Mouse (Mus musculus): ENCODE measurements at regions not wholly inside any gene's neighbourhood (a gene's known extent, or its start where the extent isn't known, plus 50 kb on each side); places are given as distances from the start of the nearest gene placed in this dataset.
A peak's percentile ranks its signal among the peaks of the same experiment; 100 is the strongest.
"Not testable (repeated sequence)": the region's sequence is repeated elsewhere in the genome, so short reads cannot be mapped to it uniquely, and the experiment has no call there.

DNA sequence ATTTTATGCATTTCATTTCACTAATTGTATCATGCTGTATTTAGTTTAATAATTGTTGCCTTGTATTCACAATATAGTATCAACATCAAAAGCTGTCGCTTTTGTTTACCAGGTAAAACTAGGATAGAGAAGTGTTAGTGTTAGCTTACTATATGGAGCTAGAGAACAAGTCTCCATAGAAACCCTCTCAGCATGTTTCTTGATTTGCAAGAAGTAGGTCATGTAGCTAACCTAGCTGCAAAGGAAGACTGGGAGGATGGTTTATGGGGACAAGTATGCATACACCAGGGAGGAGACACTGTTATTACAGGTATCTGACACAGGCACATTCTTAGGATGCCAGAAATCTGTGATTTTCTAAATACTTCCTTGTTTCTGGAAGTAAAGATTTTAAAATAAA lies 357.3 kb upstream of the Gnai1 start:
- intact Hi-C loops (cut with DNase I), result no loop called here
- DNase-seq (ENCODE audit: low spot score in 2 of 2), result peak in 1 of 2 experiments; percentile 18

DNA sequence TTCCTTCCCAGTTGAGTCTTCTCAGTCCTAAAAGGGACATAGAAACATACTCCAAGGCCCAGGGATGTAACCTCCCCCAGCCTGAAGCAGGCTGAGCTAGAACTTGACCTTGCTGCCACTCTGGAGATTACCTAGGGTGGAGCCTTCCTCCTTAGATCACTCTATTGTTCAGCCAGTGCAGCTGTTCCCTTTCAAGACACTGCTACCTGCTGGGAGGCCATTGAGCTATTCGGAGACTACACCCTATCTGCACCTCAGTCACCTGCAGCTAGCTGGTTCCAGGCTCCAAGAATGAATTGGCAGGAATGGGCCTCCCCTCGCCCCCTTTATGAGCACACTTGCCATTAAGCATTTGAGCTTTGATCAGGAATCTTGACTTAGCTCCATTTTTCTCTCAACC lies 328.3 kb upstream of the Gnai1 start:
- DNase-seq (ENCODE audit: low spot score in 2 of 2), result no peak
- intact Hi-C loops (cut with DNase I), result no loop called here

DNA sequence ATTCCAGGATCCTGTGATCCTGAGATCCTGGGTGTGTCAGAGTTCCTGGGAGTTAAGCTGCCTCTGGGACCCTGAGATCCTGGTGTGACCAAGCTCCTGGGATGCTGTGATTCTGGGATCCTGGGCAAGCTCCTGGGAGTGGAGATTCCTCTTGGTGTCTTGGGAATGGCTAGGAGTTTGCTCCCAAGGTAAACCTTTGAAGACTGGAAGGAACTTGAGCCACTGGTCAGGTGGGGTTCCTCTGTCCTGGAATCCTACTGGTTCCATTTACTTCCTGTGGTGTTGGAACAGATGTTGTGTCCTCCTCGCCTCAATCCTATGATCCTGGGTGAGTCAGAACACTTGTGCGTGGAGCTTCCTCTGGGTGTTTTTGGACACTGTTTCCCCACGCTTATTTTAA lies 327.2 kb upstream of the Gnai1 start:
- intact Hi-C loops (cut with DNase I), result no loop called here
- DNase-seq (ENCODE audit: low spot score in 2 of 2), result no peak

DNA sequence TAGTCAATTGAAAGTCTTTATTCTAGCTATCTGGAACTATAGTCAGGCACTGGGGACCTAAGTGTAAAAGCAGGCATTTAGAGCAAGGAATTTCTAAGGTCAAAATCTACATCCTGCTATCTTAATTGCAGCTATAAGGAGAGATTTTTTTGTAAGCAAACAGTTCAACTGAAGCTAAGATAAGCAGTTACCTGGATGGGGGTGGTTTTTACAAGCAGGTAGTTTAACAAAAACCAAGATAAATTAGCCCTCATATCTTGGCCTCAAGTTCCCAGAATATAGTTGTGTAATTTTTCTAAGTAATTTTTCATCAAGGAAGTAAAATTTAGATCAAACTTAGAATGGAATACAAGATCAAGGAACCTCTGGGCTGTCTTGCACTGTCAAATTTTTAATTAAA lies 293.8 kb upstream of the Gnai1 start:
- intact Hi-C loops (cut with DNase I), result no loop called here
- no peak for DNase-seq (ENCODE audit: low spot score in 2 of 2)

DNA sequence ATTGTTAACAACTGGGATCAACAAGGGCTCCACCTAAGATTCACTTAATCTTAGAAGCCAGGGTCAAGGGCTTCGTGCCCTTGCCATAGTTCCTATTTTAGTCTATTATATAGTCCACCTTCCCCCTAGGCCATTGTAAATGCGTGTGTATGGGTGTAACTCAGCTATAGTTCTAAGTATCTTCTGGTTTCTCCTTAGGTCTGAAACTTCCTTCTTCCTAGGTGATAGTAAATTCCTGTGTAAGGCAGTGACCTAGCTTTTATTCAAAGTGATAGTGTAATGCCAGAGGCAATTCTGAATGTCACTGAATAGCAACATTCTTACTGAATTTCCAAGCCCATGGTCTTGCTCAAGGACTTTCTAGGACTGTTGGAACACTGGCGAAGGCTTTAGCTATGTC lies 270.7 kb upstream of the Gnai1 start:
- DNase-seq (ENCODE audit: low spot score in 2 of 2); intact Hi-C loops (cut with DNase I): not testable (repeated sequence)

Data from left cerebral cortex, postnatal 25 days (tissue).